Mouse (Mus musculus) adrenal gland, postnatal 36 days (tissue): ENCODE data around the gene Actl6a. TPM values are rescaled to one million over a fixed set of nuclear protein-coding genes. Genes with fewer than 3 reads are reported as not detected.
"Not testable (repeated sequence)": the region's sequence is repeated elsewhere in the genome, so short reads cannot be mapped to it uniquely, and the experiment has no call there.

Source experiments
- DNase-seq, 2 experiments: peaks; one replicate each; pipeline ENCODE4 v3.0.0; 2021; ENCODE audit warnings: mixed read lengths in 1 of 2
- long read RNA-seq, 2 experiments: library from polyadenylated mRNA; stranded (forward); transcript quantifications; one replicate each; pipeline ENCODE4 v2.0.0; 2021; ENCODE audit warnings: borderline sequencing depth in 2 of 2
- total RNA-seq, 2 experiments: library from RNA; stranded (reverse); gene quantifications; 2 replicates each; pipeline ENCODE4 v1.2.3; 2021

The Actl6a gene
- 10 to 100 TPM; 43.1 to 50.6 TPM for total RNA-seq
- long read RNA-seq, experiment 1, transcript Actl6a-201 (14 exons, 2,010 nt) = major isoform, 89 of 126 reads
- long read RNA-seq, experiment 1, partial matches to known transcripts = 21 of 126 reads
- long read RNA-seq, experiment 1, other reads (novel, unspliced or antisense) = 15 of 126 reads
- long read RNA-seq, experiment 2, transcript Actl6a-201 (14 exons, 2,010 nt) = major isoform, 22 of 28 reads
- long read RNA-seq, experiment 2, partial matches to known transcripts = 0 of 28 reads
- long read RNA-seq, experiment 2, other reads (novel, unspliced or antisense) = 6 of 28 reads

DNA sequence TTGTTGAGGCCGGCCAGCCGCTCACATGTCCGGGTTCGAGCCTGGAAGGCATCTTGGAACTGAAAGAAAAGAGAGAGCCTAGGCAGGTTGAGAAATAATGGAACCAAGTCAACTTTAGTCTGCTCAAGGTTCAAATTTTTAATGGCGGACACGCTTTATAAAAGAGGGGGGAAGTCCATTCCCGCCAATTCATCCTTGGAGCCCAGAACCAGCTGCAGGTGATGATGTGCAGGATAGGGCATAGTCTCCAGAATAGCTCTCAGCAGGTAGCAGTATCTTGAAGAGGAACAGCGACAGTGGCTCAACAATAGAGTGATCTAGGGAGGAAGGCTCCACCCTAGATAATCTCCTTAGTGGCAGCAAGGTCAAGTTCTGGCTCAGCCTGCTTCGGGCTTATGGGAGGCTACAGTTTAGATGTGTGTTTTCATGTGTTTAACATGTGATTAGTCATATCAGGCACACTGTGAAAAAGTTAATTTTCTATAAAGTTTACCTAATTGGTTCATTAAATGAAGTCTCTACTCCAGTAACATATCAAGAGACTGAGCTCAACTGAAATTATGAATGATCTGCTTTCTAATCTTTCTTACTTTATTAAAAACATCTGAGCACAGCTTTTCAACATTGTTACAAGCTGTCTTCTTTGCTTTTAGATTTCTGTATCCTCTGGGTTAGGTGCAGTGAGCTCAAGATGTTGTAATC is at the start of gene Actl6a:
TSS of gene Actl6a (plus strand) at position 652 of the 702 bp plus-strand sequence.
- DNase-seq = not testable (repeated sequence)

DNA sequence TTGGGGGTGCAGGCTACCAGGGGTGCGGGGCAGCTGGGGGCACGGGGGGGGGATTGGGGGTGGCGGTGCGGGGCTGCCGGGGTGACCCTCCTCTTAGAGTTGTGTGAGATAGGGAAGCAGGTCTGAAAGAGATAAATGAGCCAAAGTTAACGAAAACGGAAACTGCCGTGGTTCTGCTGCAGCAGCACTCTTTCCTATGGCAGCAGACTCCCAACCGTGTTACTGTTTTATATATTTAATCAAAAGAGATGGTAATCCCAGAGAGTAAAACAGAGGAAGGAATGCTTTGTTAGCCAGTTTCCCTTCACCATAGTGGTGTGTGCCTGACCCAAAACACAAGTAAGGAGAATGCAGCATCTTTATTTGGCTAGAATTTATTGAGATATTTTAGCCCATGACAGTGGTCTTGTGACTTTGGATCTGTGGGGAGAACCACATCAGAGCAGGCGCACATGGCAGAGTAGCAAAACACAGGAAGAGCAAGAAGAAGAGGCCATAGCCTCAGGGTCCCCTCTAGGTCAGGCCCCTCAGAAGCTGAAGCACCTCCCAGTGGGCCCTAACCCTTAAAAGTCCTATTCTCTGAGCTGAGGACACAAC is 49.6 kb upstream of the Actl6a start:
- DNase-seq = no peak

DNA sequence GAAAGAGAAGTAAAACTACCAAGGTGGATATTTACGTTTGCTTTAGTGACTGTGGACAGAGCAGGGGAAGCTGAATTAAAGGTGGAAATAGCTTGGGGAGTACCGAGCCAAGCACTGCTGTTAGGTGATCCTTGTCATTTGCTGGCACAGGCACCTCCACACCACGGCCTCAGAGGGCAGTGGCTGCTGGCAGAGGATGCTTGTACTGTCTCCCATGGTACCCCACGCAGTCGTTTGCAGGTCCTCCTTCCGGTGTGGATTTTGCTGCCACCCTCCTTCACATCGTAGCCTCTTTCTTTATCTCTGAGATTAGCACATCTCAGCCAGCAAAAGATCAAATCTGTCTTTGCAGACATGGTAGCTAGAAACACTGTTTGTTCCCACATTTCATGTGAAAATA is 47.7 kb upstream of the Actl6a start:
- no peak for DNase-seq

DNA sequence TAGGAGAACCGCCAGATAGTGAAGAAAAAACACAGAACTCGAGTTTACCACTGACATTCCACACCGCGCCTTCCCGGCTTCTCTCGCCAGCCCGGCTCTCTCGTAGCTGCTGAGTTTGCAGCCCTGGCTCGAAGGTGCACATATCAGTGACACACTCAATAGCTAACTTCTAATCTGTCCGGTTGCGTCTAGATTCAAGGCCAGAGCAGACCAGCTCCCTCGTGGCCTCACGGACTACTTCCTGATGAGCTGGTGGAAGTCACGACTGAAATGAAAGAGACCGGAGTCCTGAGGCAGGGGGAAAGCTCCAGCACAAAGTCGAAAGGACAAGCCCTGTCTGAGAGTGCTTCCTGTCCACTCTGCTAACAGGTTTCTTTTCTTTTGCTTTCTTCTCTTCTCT is 47.3 kb upstream of the Actl6a start:
- peak; percentile 44 to 59 for DNase-seq

DNA sequence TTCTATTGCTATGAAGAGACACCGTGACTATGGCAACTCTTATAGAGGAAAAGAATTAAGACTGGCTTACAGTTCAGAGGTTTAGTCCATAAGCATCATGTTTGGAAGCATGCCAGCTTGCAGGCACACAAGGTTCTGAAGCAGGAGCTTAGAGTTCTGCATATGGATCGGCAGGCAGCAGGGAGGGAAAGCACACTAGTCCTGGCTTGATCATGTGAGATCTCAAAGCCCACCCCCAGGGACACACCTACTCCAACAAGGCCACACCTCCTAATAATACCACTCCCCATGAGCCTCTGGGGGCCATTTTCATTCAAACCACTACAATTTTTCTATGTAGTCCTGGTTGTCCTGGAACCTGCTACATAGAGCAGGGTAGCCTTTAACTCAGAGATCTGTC is 46.6 kb upstream of the Actl6a start:
- DNase-seq = no peak

DNA sequence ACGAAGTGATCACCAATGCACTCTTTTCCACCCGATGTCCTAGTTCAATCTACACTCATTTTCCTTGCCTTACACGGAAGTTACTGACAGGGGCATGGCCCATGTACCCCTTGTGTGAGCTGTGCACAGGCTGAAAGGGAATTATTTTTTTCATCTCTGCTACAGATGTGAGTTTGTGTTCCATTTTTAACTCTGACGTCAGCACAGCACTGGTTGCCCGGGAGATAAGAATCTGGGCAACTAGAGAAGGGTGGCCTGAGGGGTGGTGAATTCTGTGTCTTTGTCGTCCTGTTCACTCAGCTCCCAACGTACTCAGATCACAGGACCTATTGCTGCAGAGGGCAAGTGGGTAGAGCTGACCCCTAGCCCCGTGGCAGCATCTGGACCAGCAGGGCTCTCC is 45.8 kb upstream of the Actl6a start:
- peak; percentile 46 to 53 for DNase-seq

DNA sequence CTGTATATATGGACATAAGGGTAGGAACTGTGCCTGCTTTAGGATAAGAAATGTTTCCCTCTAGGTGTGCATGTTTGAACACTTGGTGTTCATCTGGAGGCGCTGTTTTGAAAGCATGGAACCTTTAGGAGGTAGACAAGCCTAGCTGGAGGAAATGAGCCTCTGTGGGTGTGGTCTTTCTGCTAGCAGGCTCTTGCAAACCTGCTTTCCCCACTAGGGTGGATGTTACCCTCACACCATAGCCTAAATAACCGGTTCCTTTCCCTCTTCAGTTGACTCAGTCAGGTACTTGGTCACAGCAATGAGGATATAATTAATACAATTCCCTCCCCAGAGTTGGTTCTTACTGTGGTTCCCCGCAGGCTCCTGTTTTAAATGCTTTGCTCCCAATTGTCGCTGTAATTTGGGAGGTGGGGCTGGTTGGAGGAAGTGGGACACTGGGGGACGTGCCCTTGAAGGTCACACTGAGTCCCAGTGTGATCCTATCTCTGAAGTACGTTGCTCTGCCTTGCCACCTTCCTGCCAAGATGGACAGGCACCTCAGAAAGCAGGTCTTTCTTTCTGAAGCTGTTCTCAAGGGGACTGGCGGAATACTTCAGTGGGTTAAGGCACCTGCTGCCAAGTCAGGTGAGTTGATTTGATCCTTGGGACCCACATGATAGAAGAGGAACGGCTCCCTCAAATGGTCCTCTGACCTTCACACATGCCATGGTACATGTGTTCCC is 45.1 kb upstream of the Actl6a start:
- DNase-seq = no peak

DNA sequence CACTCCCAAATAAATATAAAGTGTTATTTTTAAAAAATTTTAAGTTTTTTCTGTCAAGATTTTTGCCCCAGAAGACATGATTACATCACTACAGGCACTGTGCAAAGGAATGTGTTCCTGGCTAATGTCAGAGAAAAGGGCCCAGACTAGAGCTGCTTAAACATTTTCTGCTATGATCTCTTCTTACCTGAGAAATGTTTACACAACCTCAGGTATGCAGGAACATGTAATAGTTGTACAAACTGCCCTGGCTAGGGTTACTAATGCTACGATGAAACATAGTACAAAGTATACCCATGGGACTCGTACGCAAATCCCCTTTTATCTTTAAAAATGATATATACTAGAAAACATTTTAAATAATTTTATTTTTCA is 44.6 kb upstream of the Actl6a start:
- DNase-seq = no peak

DNA sequence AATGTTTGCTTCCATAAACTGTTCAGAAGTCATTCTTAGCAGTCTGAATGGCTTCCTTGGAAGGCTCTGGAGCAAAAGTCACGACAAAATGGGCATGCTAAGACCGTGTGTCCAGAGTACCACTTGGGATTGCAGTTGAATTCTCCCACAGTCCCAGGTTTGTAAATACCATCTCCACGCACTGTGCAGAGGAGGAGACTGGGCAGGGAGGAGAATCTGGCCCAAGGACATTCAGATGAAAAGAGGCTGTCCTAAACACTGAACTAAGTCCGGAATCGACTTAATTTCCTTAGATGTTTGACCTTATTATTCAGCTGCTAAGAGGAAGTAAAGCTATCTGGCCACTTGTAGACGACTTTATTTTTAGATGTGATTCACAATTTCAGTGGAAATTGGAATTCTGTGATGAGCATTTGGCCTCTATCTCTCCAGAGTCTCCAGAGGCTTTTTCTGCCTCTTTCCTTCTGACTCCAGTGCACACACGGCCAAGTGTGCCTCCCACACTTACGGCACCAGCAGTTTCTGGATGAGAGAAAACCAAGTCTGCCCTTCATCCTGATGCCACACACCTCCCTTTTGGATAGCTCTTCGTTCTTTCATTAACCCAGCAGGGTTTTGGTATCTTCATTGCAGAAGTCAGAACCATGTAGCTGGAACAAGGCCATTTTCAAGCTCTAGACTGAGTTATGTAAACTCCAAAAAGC is 37.7 kb upstream of the Actl6a start:
- DNase-seq = peak; percentile 12 to 35

DNA sequence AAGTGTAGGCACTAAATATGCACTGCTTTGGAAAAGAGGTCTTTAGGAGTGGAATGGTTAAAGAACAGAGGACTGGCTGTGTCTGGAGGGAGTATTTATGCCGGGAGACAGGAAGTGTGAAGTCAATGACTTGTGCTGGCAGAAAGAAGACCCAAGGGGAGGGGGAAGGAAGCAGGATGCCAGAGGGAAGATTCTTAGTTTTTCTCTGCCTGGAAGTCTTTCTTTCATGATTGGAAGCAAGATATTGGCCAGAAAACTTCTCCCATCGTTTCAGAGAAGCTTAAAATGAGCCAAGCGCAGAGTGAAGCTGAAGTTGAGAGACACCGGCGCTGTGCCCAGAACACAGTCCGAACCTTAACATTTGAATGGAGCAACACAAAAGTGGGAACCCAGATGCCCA is 36.9 kb upstream of the Actl6a start:
- DNase-seq = peak in 1 of 2 experiments; percentile 27

DNA sequence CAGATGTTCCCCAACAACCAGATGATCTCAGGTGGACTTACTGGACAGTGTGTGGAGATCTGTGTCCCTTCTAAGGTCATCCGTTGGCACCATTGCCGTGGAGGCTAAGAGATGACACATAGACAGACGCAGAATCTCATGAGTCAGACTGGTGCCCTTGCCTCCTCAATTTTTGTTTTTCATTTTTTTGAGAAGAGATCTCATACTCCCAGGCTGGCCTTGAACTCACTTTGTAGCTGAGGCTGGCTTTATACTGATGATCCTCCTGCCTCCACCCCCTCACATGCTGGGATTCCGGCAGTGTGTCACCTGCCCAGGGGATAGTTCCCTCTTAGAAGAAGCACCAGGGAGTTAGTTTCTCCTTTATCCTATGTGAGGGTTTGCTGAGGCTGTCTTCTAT is 35.9 kb upstream of the Actl6a start:
- peak; percentile 66 to 69 for DNase-seq

DNA sequence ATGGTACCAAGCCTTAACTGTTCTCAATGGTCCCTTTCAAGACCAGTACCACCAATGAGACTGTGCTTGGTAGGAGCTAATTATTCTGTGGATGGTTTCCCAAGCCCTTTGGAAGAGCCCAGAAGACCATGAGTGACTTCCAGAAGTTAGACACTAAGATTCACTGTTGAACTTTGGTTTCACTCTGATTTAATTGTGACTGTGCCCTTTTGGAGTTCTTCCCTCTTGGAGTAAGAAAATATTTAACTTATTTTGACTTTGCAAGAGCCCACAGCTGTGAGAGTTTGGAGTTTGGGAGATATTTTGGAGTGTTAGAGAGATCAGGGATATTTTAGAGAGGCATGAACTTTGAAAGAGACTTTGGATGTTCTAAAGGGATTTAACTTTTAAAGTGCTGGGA is 32.9 kb upstream of the Actl6a start:
- no peak for DNase-seq

DNA sequence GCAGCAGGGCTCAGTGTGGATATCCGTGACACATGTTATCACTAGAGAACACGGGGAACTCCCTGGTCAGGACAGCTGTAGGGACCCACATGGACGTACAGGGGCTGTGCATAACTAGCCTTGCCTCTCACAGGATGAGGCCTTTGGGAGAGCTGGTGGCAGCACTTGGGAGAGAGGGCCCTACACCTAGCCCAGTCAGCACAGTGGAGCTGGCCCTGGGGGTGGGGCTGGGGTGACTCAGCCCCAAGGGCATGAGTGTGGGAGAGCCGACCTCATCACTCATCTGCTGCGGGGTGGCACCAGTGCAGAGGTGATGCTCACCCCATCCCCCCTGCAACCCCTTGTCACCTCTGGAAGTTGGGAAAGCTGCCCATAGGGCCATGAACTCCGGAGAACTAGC is 29.7 kb upstream of the Actl6a start:
- DNase-seq = peak; percentile 84 to 87

DNA sequence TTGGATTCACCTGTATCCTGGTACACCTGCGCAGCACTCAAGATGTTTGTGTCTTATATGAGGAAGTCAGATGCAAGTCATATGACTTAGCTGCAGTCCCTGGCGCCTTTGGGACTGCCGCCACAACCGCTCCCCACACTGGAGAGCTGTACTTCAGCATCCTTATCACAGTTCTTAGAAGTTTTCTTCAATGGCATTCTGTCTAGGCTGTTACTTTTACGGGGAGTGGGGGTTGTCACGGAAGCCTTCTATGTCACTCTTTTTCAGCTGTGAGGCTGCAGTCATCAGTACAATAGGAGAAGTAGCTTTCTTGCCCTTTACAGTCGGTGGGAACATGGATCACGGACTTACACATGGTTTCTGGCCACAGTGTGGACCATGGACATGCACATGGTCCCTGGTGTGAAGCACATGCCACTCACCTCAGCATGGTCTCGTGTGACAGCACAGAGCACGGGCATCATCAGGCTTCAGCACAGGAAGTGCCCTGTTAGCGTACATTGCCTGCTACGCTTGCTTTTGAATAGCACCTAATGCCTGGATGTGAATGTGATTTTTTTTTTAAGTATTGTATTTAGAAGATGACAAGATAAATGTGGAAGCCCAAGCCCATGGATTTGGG is 23.1 kb upstream of the Actl6a start:
- DNase-seq = no peak

DNA sequence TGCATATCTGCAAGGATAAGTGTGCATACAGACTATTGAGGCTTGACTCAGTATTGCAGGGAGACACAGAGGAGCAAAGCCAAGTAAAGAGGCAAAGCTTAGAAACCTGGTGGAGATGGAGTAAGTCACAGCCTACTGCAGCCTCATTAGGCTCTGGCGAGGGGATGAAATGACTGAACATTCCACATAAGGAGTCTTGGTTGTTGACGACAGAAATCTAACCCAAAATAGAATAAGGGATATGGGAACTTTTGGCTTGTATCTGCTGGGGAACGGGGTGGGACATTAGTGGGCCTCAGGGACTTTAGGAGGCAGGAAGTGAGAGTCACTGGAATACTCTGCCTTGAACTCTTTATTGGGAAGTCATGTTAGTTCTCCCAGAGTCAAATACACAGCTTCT is 21.5 kb upstream of the Actl6a start:
- no peak for DNase-seq

DNA sequence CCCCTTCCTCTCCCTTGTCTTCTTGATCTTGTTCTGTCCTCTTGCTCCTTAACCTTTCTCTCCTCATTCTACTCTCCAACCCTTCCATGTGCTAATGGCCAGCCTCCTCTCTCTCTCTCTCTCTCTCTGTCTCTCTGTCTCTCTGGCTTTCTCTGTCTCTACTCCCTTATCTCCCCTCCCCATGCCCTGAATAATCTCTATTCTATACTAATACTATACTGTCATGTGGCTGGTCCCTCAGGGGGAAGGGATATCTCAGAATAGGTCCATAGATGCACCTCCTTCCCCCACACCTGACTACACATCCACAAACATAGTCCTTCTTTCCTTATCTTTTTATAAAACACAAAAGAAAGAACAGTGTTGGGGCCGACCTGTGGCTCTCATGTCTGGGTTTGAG is 19.6 kb upstream of the Actl6a start:
- no peak for DNase-seq

DNA sequence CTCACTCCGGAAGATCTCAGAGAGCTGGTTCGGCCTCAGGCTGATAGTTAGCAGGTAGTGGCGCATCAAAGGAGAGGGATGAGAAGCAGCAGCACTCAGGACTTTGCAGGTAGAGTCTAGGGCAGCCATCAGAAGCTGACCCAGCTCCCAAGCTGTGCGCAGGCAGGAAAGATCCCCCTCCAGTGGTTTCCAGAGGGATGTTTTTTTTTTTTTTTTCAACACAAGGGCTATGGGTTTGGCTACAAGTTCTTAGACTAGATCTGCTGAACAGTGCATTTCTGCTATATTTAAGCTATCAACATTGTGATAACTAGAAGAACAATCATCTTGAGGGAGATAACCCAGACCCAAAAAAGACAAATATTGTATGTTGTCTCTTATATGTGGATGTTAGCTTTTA is 18.9 kb upstream of the Actl6a start:
- no peak for DNase-seq

DNA sequence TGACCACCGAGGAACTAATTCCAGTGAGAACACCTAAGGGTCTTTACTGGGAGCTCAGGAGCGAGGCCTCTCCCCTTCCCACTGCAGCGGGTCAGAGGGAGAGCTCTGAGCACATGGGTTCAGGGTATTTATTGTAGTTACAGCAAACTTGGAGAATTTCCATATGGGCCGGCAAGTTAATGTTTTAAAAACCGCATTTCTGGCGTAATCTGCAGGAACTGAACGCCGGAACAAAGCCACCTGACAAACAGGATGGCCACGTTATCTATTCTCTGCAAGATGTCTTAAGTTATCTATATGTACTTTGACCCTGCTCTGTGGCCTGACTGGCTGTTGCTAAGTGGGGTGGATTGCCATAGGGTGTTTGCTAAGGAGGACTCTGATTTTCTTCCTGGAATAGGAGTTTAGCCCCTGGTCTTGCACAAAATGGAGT is 16.5 kb upstream of the Actl6a start:
- no peak for DNase-seq

DNA sequence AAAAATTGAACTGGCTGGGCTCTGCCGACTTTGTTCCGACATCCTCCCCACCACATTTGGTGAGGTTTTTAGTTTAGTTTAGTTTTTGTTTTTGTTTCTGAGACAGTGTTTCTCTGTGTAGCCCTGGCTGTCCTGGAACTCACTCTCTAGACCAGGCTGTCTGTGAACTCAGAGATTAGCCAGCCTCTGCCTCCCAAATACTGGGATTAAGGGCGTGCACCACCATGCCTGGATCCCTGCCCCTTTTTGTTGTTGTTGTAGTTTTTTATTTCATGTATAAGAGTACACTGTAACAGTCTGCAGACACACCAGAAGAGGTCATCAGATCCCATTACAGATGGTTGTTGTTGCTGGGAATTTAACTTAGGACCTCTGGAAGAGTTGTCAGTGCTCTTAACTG is 16.1 kb upstream of the Actl6a start:
- DNase-seq = no peak

DNA sequence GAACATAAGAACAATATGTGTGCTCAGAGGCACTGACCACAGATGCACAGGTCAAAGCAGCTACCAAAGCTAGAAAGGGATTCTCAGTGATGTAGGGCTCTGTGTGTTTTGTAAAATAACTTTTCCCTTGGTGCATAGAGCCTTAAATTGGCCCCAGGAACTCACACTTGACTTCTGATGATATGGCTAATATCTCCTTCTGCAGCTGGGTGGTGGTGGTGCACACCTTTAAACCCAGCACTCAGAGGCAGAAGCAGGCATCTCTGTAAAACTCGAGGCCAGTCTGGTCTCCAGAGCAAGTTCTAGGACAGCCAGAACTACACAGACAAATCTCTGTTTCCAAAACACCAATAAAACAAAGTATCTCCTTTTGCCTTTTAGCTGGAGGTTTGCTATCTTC is 15.2 kb upstream of the Actl6a start:
- DNase-seq = no peak

DNA sequence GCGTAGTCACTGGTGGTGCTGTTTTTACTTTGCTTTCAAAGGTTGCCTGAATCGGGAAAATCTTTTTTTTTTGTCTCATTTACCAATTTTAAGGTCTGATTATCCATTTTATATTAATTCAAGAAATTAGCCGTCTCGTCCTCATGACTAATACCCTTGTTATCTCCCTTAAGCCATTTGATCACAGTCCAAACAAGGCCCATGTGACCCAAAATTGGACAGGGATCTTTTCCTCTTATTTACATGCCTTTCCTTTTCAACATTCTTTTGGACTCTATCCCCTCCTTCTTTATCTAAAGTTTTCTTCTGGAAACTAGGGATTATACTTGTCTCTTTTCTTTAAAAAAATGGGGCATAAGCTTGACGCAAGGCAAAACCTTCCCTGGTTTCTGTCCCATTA is 14.3 kb upstream of the Actl6a start:
- no peak for DNase-seq

DNA sequence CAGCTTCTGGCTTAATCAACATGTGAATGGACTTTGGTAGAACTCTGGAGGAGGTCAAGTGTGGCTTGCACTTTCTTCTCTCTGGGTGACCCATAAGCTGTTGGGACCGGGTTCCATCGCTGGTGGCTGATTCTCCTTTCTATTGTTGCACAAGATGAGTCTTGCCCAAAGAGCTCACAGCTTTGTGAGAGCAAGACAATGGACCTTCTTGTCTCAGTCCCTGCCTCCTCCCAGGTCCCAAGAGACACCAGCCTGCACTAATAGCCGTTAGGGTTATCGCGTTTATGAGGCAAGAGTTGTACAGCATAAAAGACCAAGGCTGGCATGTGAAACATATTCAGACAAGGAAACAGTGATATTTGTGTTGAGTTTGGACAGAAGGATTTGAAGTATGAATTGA is 11.9 kb upstream of the Actl6a start:
- no peak for DNase-seq
